Mouse (Mus musculus): ENCODE measurements around the gene Trmt10b.

The Trmt10b gene

DNA sequence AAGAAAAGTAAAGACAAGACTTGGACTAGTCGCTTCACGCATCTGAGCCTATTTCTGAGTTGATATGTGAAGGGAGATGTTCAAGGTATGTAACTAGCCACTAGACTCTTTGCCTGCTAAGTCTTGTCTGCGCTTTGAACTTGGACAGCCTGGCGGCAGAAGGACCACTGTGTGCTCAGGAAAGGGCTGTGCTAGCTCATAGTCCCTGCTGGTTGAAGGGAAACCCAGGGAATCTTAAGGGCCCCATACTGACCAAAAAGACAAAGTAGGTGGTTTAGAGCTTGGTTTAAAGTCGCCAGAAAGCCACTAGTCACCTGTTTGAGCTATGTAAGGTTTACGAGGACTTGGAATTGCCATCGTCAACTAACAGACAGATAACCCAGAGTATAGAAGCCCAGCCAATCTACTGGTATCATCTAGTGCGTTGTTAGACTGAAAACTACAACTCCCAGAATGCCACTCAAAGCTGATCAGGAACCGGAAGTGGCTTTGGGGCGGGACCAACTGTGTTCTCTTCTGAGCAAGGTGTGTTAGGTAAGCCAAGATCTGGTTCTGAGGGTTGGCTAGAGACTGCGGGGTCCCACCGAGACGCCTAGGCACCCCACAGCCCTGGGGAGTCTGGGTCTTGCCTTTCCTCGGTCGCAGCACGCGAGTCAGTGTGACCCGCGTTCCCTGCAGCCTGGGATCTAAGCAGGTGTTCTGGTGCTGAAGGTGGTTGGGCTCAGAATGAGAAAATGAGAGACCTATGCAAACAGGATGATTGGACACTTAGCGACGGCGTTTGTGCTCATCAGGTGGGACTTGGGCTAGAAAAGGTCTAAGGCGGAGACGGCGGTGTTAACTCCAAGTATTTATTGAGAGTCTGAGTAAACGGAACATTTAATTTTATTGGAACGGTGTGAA, at the start of gene Trmt10b:
TSS of gene Trmt10b (plus strand) at position 466 of the 903 bp plus-strand sequence.
- TF ChIP-seq GATA4 (IDR thresholded peaks at IDR 0.05; ENCODE audit: insufficient replicate concordance, low read length): peak; percentile 7; the same call in 1 of the 2 replicates

DNA sequence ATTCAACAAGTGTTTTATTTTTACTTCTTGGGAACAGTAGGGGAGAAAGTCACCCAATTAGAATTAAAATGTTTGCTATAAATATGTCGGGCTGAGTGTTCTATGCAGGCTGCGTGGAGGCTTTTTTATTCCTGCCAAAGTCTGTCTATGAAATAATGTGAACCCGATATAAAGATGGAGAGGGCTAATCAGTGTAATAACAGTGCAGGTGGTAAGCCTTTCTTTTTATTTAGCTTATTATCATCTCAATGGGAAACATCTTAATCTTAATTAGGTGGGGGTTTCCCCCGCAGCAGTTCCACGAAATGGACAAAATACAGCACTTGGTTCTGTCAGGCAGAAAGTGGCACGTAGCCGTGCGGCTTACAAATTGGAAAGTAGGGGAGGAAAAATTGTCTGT, 45.7 kb upstream of the Trmt10b start:
- TF ChIP-seq GATA4 (IDR thresholded peaks at IDR 0.05; ENCODE audit: insufficient replicate concordance, low read length): no peak

DNA sequence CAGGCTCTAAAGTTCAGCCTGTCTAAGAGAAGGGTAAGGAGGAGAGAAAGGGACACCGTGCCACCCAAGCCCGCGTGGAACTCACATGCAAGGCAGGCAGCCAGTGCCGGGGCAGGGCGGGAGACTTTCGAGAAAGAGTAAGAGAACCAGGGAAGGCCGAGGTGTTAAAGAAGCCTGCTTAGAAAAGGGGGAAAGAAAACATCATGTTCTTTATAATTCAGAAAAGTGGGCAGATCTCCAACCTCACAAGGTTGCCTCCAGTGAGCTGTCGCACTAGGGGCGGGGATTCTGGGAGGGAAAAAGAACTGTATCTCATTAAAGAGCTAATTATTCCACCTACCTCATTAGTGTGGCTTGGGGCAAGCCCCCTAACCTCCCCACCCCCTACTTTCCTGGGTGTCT, 44.1 kb upstream of the Trmt10b start:
- no peak for TF ChIP-seq GATA4 (IDR thresholded peaks at IDR 0.05; ENCODE audit: insufficient replicate concordance, low read length)

DNA sequence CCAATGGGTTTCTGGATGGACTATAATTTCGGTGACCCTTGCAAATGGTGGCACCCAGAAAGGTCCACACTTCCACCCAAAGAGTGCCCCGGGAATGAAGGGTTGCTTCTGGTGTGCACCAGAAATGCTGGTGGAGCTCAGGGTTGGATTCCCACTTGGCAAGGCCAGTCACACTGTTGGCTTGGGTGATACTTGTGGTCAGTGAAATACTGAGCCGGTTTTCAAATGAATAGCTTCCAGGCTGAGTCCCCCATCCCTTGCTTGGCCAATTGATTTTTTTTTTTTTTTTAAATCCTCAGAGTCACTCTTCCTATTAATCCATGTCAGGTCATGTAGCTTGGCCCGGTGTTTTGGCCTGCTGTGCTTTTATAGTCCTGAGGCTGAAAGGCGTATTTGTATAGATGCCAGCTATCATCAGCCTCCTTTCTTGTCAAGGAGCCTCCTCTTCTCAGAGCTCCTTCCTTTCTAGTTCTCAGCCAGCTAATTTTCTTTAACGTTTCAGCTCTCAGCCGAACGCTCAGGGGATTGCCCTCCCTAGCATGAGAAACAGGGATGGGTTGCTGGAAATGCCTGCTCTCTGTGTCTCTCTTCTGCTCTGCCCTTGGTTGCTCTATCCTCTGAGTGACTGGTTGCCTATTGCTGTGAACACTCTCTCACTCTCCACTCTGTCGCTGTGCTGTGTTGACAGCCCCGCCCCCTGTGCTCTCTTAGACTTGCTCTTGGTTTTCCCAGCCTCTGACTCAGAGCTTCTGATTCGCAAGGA, 42.9 kb upstream of the Trmt10b start:
- no peak for TF ChIP-seq GATA4 (IDR thresholded peaks at IDR 0.05; ENCODE audit: insufficient replicate concordance, low read length)

DNA sequence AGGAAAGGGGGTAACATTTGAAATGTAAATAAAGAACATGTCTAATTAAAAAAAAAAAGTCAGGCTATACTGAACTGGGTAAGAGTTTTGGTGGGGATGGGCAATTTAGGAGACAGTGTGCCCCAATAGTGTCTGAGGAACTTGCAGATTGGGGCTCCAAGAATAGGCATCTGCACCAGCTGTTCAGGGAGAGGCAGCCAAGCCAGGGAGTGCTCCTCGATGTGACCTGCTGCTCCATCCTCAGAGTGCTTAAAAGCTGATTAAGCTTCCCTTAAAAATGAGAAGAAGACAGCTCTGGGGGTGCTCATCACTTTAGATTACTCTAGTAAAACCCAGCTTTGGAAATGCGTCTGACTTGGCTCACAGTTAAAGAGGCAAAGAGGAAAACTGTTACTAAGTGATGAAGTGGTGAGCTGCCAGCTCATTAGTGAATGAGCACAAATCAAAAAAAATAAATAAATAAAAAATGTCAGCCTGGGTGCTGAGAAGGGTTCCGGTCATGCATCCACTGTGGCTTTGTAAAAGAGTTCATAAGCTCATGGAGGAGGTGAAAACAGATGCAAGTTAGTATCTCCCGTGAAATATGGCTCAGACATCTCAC, 37.6 kb upstream of the Trmt10b start:
- TF ChIP-seq GATA4 (IDR thresholded peaks at IDR 0.05; ENCODE audit: insufficient replicate concordance, low read length): no peak

DNA sequence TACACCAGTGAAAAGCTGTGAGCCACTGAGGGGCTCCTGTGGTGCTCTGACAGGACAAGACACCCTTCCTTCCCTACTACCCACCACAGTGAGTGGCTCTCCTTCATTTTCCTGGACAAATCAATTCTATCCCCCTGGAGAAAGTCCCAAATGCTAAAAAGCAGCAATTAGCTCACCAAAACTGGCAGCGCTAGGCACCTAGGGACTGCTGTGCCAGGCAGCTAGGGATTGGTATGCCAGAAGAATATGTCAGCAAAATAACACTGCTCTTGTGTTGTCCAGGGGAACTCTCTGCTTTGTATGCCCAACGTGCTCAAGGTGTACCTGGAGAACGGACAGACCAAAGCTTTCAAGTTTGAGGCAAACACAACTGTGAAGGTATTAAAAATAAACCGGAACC, 35.4 kb upstream of the Trmt10b start:
- TF ChIP-seq GATA4 (IDR thresholded peaks at IDR 0.05; ENCODE audit: insufficient replicate concordance, low read length): no peak

DNA sequence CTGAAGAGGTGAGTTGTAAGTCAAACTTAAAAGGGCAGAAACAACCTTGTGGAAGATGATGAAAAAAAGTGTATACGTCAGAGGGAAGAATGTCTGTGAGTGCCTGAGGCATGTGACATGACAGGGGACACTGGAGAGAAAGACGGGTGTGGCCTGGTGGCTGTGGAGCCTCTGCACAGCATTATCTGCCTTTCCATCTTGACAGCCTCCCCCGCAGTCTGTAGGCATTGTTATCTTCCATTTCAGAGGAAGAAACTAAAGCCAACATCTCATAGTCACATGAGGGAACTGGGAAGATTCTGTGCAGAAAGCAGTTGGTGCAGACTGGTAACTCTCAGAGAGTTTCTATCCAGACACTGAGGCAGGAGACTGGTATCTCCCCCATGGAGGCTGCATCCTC, 29.0 kb upstream of the Trmt10b start:
- no peak for TF ChIP-seq GATA4 (IDR thresholded peaks at IDR 0.05; ENCODE audit: insufficient replicate concordance, low read length)

DNA sequence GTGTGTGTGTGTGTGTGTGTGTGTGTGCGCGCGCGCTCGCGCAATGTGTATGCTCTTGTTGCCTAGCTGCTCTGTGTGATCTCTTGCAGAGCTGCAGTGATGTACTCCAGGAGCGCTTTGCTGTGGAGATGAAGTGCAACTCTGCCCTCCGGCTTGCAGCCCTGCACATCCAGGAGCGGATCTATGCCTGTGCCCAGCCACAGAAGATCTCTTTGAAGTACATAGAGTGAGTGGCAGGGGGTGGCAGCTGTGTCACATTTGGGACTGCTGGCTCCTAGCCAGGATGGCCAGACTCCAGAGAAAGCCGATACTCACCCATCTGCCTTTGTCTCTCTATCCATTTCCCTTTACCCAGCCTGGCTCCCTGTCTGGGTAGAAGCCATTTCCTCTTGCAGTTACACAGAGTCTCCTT, 25.9 kb upstream of the Trmt10b start:
- no peak for TF ChIP-seq GATA4 (IDR thresholded peaks at IDR 0.05; ENCODE audit: insufficient replicate concordance, low read length)

DNA sequence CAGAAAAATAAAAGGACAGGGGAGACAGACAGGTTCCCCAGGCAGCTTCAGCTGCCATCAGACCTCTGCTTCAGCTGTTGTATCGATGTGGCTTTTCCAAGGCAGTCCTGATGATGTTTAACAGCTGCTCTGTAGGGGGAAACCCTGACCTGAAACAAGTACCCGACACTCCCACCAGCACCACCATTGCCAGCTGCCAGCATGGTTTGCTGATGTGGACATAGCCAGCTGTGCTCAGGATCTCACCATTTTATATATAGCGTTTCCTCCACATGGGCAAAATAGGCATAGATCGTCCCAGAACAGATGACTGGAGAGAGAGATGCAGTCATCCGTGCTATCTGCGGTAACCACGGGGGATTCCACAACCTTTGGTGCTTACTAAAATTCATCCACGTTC, 21.2 kb upstream of the Trmt10b start:
- TF ChIP-seq GATA4 (IDR thresholded peaks at IDR 0.05; ENCODE audit: insufficient replicate concordance, low read length): no peak

DNA sequence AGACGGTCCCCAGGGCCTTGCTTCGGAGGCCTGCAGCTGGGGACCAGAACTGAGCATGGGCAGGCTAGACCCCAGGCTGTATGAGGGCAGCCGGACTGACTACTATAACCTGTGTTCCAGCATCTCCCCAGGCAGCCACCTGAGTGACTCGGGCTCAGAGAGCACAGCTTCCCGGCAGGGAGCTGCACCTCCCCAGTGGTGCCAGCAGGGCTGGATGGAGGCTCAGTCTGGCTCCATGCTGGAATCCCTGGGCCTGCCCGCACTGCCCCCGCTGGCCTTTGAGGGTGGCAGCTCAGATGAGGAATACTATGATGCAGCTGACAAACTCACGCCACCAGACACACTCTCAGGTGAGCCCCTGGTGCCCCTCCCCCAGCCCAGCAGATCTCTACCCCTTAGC, 17.6 kb upstream of the Trmt10b start:
- TF ChIP-seq GATA4 (IDR thresholded peaks at IDR 0.05; ENCODE audit: insufficient replicate concordance, low read length): no peak

DNA sequence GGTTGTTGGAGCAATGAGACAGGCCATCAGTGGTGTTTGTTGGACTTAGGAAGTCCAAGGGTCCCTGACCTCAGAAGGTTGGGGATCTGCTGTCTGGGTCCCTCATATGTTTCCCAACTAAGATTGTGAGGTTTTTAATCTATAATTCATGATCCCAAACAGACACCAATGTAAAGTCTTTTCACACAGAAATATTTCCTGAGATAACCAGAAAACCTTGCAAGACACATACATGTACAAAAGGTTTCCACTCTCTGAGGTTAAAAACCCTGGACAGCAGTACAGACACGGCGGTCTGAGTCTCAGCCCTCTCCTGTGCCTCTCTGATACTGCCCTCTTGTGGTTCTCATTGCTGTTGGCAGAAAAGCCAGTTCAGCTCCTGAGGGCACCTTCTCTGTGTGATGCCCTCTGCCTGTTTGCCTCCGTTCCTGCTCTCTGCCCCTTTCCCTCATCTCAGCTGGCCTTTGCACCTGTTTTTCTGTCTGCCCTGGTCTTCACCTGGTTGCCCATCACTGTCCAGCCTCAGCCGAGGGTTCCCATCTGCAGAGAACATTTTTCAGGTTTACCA, 16.9 kb upstream of the Trmt10b start:
- no peak for TF ChIP-seq GATA4 (IDR thresholded peaks at IDR 0.05; ENCODE audit: insufficient replicate concordance, low read length)

DNA sequence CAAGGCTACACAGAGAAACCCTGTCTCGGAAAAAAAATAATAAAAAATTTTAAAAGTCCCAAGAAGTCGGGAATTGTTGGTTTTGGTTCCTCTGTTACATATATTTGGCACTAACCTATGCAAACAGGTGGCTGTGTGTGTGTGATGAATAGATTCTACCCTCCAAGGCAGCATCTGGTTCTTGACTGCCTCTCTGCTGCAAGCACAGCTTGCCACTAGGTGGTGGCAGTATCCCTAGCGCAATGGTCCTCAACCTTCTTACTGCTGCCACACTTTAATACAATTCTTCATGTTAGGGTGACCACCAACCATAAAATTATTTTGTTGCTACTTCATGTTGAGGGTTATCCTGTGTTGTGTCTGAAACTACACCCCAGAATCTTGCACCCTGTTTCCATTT, 10.6 kb upstream of the Trmt10b start:
- no peak for TF ChIP-seq GATA4 (IDR thresholded peaks at IDR 0.05; ENCODE audit: insufficient replicate concordance, low read length)

DNA sequence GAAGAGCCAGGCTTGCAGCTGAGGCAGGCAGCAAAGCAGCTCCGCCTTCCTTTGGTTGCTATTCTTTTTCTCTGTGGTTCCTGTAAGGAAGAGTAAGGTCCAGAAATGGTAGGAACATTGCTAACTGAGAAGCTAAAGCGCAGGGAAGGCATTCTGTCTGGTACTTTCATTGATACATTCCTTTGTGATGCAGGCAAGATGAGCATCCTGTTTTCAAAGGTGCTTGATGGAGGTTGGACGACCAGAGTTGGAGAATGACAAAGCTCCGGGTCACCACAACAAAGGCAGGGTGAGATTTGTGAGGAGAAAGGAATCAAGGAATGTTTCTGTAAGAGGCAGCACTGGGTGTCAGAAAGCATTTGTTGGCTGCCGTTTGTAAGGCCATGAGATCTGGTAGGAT, 9.0 kb upstream of the Trmt10b start:
- no peak for TF ChIP-seq GATA4 (IDR thresholded peaks at IDR 0.05; ENCODE audit: insufficient replicate concordance, low read length)

DNA sequence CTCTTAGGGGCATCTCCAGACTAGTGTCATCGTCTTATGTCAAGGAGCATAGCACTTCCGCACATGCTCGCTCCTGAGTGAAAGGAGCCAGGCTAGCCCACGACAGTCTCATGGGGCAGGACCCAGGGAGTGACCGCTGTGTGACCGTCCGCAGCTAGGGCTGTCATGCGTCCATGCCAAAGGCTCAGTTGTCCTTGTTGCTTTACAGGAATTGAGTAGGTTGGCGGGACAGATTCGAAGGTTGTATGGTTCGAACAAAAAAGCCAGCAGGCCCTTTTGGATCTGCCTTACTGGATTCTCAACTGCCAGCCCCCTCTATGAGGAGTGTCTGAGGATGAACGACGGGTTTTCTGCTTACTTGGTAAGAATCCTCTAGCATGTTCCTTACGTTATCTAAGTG, 8.6 kb downstream of the Trmt10b start:
- TF ChIP-seq GATA4 (IDR thresholded peaks at IDR 0.05; ENCODE audit: insufficient replicate concordance, low read length): no peak

DNA sequence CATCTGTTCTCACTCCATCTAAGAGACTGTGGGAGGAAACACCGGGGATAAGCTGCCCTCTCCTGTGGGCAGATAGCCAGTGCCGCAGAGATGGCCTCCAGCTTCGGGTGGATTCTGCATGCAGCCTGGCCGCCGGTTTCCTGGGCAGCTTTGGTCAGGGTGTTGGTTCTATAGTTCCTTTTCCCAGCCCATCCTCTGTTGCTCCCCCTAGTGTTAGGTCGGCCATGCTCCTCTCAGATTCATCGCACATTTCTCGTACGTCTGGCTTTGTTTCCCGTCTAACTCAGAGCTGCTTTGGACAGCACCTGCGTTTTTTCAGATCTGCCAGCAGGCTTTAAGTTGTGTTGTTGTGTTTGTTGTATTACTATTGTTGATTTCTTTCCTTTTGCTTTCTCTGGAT, 11.1 kb downstream of the Trmt10b start:
- no peak for TF ChIP-seq GATA4 (IDR thresholded peaks at IDR 0.05; ENCODE audit: insufficient replicate concordance, low read length)

Data from liver, adult (tissue).